Mouse (Mus musculus) left cerebral cortex, postnatal 10 days (tissue): ENCODE measurements around the gene Olfr644. TPM values are rescaled to one million over a fixed set of nuclear protein-coding genes. Genes with fewer than 3 reads are reported as not detected.

Experiments
- DNase-seq, 2 experiments: peaks; one replicate each; pipeline ENCODE4 v3.0.0; 2021 to 2022; ENCODE audit warnings: low spot score in 2 of 2, mixed read lengths in 1 of 2; ENCODE audit errors: extremely low spot score in 1 of 2
- intact Hi-C: fragments of 180-260 bp; cut with DNase I; formaldehyde crosslinking; loops from one replicate; pipeline ENCODE4 v1.15.1; 2025
- total RNA-seq, 2 experiments: library from RNA; stranded (reverse); gene quantifications; 2 replicates each; pipeline ENCODE4 v1.2.3; 2021

The Olfr644 gene
- total RNA-seq: not detected

DNA sequence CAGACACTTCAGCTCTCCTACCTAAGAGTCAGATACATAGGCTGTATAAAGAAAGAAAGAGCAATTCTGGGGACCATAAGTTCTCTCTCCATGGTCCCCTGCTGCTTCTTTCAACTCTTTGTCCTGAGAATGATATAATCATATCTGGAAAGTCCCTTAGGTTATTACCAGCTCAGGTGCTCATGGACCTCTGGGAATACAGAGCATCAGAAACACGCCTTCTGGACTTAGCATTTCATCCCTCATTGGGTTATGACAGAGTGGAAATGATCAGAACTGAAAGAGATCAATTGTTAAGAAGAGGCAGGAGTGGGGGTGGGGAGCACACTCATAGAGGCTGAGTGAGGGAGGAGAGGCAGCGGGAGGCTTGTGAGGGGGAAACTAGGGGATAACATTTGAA is at the start of gene Olfr644:
Gene Olfr644, minus strand, starts transcription at position 101 of the 400 bp plus-strand sequence.
- intact Hi-C loops: no loop called here

DNA sequence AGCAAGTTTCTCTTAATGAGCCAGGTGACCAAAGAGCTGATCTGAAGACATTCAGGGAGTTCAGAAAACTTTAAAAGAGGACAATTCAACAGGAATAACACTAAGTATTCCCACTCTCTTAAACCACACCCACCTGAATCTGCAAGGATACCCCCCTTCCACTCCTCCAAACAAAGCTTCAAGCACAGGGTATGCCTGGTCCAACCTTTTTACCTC is 33.0 kb upstream of the Olfr644 start, which contains the start of gene Olfr646:
Gene Olfr646, plus strand, starts transcription at position 117 of the 216 bp plus-strand sequence.
- intact Hi-C loops: no loop called here

More for the DNA sequence above, at the start of gene Olfr644:
- DNase-seq: no peak

DNA sequence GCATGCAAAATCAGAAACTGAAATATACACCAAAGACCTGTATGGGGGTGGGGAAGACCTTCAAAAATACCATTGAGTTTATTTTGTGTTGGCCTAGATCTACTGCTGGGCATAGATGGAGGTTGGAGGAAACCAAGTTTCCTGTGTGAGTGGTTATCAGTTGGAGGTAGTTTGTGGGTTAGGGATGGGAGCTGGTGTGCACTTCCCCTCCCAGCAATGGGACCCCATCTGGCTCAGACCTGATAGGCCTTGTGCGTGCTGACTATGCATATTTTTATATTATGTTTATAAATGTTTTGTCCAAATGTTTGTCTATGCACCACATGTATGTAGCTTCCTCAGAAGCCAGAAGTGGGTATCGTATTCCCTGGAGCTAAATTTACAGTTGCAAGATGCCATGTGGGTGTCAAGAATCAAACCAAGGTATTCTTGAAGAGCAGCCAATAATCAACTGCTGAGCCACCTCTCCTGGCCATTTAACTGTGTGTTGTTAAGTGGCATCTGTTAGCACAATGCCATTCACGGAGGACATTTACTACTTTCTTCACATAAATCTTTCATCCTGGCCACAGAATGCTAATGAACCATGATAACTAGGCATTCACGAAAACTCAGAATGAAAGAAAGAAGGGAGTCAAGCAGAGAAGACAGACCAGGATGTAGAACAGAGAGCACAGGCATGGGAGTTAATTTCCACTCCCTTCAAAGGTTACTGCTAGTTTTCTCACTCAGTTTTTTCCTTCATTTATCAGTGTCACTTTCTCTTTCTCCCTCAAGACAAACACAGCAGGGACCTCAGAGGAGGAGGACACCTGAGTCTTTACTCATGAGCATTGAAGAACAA is 32.5 kb upstream of the Olfr644 start:
- intact Hi-C loops: no loop called here
- DNase-seq: no peak

More for the DNA sequence above, 33.0 kb upstream of the Olfr644 start, which contains the start of gene Olfr646:
- no peak for DNase-seq

DNA sequence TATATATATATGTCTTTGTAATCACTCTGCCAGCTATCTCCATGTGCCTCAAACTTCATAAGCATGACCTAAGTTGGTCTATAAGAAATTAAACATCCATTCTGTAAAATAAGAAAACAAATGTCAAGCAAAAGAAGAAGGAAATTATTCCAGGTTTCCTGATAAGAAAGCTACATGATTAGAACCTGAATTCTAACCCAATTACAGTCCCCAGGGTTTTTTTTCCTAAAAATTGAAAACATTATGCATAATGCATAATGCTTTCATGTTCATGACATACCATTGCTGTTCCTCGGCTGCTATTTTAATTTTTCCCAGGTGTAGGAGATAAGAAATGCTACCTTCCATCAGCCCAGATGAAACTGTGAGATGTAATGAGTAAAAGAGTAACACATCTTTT is 13.7 kb upstream of the Olfr644 start, which contains the start of gene Olfr645:
Gene Olfr645, minus strand, starts transcription at position 101 of the 400 bp plus-strand sequence.
- intact Hi-C loops: no loop called here
- no peak for DNase-seq

DNA sequence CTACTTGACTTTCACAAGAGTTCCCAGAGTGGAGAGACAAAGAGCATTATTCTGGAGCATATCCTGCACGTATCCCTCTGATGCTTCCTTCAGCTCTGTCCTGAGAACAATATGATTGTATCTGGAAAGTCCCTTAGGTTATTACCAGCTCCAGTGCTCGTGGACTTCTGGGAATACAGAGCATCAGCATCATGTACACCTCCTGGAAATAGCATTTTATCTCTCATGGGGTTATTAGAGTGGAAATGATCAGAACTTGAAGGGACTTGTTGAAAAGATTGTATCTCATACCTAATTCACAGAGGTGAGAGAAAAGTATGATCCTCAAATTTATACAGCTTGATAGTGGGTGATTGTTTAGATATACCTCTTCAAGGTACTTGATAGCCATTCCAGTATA is 10.3 kb downstream of the Olfr644 start, which contains the start of gene 4930516K23Rik:
Gene 4930516K23Rik, minus strand, starts transcription at position 101 of the 400 bp plus-strand sequence.
- intact Hi-C loops: no loop called here
- DNase-seq: no peak

DNA sequence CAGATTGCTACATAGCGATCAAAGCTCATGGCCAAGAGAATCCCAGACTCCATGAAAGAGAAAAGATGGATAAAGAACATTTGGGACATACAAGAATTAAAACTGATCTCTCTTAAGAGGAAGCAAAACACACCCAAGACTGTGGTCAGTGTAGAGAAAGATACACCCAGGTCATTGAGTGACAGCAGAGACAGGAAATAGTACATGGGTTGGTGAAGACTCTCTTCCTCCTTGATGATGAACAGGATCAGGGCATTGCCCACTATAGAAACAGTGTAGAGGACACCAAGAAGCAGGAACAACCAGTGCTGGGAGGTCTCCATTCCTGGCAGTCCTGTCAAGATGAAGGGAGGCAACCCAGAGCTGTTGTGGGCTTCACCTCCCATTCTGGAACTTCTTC is 12.5 kb downstream of the Olfr644 start:
- no peak for DNase-seq
- intact Hi-C loops: no loop called here

DNA sequence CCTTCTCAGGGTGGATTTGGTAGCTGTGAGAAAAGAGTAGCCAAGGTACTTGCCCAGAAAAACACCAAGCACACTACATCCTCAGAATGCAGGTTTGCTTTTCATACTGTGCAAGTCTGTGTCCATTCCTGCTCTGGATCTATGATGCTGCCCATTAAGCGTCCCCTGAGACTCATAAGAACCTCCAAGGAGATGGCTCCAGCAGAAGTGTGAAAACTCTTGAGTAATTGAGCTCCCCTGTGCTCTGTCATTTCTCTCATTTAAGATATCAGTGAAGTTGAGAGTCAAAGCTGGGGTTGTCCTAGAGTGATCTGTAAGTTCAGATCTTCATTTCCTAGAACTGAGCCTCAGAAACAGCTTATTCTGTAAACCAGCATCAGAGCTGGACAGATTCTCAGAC is 19.1 kb downstream of the Olfr644 start, which contains the start of gene Olfr642:
Gene Olfr642, minus strand, starts transcription at position 101 of the 400 bp plus-strand sequence.
- intact Hi-C loops: no loop called here
- no peak for DNase-seq

DNA sequence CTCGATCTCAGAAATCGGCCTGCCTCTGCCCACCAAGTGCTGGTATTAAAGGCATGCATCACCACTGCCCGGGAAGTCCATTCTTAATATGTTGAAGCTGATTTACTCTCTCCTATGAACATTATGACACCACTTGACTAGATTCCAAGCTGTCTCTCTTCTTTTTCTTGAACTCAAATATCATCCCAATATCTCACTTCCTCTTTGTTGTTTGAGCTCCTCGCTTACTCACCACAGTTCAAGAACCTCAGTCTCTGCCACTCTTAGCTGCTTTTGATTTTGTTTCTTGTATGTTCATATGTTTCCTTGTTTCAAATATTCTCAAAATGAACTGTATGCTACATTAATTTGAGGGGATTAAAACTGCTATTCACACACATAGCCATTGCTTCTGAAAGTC is 20.9 kb downstream of the Olfr644 start:
- intact Hi-C loops: no loop called here
- no peak for DNase-seq

DNA sequence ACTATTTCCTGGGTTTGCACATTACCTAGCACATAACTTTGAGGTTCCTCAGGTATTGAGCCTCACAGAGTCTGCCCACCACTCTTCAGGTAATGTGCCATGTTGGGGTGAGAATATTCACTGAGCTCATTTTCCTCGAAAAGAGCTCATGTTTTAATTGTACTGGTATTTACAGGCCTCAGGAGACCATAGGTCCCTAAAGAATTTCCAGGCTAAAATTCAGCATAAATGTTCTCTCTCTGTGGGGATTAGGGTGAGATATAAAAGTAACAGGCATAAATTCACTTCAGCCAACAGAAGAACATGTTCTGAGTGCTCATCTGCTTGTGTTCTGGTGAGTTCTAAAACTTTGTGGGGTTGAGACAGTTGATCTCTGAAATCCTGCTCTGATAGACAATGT is 36.5 kb downstream of the Olfr644 start, which contains the start of gene Olfr641:
Gene Olfr641, plus strand, starts transcription at position 301 of the 400 bp plus-strand sequence.
- intact Hi-C loops: no loop called here
- DNase-seq: no peak

DNA sequence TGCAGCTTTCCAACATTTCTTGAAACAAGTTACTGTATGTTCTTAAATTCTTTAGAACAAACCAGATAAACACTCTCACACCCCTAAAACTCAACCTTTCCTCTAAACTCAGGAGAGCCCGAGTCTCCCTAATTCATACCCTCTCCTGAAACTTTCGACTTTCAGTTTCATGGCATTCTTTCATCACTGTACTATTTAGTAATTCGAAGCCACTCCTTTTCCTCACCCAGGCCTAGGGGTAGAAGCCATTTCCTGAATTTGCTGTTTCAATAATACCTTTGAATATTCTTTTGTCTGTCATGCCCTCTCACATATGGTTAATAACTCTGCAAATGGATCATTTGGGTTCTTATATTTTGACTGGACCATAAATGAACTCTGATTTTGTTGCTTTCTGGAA is 44.7 kb downstream of the Olfr644 start:
- no peak for DNase-seq
- intact Hi-C loops: no loop called here

DNA sequence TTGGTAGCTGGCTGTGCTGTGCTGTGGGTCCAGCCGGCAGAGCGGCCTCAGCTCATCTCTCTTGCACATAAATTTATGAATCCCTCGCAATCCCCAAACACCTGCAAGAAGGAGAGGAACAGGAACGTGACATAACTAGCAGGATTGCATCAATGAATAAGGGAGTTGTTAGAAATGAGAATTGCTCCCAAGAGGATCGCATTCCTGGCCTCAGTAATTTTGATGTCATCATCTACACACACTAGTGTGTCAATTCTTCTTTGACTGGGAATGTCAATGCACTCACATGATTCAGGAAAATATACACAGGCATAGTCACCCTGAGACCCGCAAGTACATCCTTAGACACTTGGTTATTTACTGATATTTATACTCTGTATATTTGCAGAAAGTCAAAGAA is 46.2 kb downstream of the Olfr644 start, which contains the start of gene Olfr640:
Gene Olfr640, minus strand, starts transcription at position 101 of the 400 bp plus-strand sequence.
- DNase-seq: no peak
- intact Hi-C loops: no loop called here

DNA sequence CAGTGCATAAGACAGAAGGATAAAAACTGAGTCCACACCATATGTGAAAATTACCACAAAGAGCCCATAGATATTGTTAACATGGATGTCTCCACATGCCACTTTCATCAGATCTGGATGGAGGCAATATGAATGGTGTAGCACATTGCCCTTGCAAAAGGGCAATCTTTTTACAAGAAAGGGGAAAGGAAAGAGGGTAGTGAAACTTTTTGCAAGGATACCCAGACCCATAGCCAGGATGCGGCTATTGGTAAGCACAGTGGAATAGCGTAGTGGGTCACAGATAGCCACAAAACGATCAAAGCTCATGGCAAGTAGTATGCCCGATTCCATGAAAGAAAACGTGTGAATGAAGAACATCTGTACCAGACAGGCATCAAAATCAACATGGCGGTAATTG is 50.0 kb downstream of the Olfr644 start:
- no peak for DNase-seq

DNA sequence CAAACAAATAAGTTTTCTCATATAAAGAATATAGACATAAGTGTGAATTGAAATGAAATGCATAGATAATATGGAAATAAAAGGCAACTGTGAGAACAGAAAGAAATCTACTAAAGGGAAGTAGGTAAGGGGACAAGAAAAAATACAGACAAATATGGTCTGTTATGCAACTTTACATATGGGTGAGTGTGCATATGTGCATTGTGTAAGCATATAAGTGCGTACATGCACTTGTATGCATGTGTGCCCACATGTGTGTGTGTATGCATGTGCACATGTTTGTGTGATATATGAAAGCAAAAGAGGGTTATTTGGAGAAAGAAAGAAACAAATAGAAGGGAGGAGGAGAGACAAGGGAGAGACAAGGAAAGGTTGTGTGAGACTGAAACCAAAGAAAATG is 52.7 kb downstream of the Olfr644 start:
- intact Hi-C loops: no loop called here
- no peak for DNase-seq

More for the DNA sequence above, 50.0 kb downstream of the Olfr644 start:
- intact Hi-C loops: no loop called here

DNA sequence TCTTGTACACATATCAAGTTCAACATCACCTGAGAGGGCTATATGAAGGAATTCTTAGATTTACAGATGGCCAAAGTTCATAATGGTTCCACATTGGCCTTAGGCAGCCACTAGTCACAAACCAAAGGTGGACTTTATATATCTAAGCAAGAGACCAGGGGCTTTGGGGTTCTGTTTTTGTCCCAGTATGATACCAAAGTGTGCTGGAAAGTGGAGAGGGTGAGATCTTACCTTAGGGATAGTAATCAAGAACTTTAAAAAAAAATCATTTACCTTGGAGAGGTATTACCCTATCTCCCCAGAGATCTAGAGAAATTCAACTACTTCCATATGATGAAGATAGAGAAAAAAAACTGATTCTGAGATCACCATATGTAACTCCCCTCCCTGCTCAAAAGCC is 54.5 kb downstream of the Olfr644 start, which contains the start of gene Olfr639:
Gene Olfr639, minus strand, starts transcription at position 101 of the 400 bp plus-strand sequence.
- no peak for DNase-seq

More for the DNA sequence above, 54.5 kb downstream of the Olfr644 start, which contains the start of gene Olfr639:
- intact Hi-C loops: no loop called here

Other genes starting within 250 kb of the Olfr644 start
- 100 to 1,000 TPM; 487 to 924 TPM for gene Hbb-bs, start 243.8 kb downstream of the Olfr644 start, total RNA-seq
- gene Hbb-bh2, start 231.3 kb downstream of the Olfr644 start, total RNA-seq: not detected
- gene Hbb-bh1, start 228.7 kb downstream of the Olfr644 start, total RNA-seq: not detected
- gene Hbb-y, start 218.7 kb downstream of the Olfr644 start, total RNA-seq: not detected
- gene Olfr66, start 185.6 kb downstream of the Olfr644 start, total RNA-seq: not detected
- gene Olfr64, start 177.4 kb downstream of the Olfr644 start, total RNA-seq: not detected
- gene Olfr65, start 168.4 kb downstream of the Olfr644 start, total RNA-seq: under 1 TPM in 1 of 2 experiments, not detected in 1; 0.19 TPM
- gene Olfr631, start 143.0 kb downstream of the Olfr644 start, total RNA-seq: not detected
- gene Olfr632, start 137.5 kb downstream of the Olfr644 start, total RNA-seq: under 1 TPM in 1 of 2 experiments, not detected in 1; 0.26 TPM
- not detected for gene Olfr633, start 127.4 kb downstream of the Olfr644 start, total RNA-seq
- under 1 TPM; 0.04 to 0.06 TPM for gene Olfr635, start 100.7 kb downstream of the Olfr644 start, total RNA-seq
- not detected for gene Olfr638, start 73.1 kb downstream of the Olfr644 start, total RNA-seq
- gene Olfr639, start 54.6 kb downstream of the Olfr644 start, total RNA-seq: under 1 TPM; 0.11 to 0.20 TPM
- not detected for gene Olfr640, start 46.3 kb downstream of the Olfr644 start, total RNA-seq
- gene Olfr641, start 36.4 kb downstream of the Olfr644 start, total RNA-seq: not detected
- not detected for gene Olfr642, start 19.2 kb downstream of the Olfr644 start, total RNA-seq
- gene 4930516K23Rik, start 10.4 kb downstream of the Olfr644 start, total RNA-seq: not detected
- gene Olfr645, start 13.6 kb upstream of the Olfr644 start, total RNA-seq: not detected
- not detected for gene Olfr646, start 33.0 kb upstream of the Olfr644 start, total RNA-seq
- gene Ubqln5, start 58.0 kb upstream of the Olfr644 start, total RNA-seq: not detected
- gene Olfr643, start 65.5 kb upstream of the Olfr644 start, total RNA-seq: not detected
- not detected for gene Ubqln3, start 71.4 kb upstream of the Olfr644 start, total RNA-seq
- gene Ubqlnl, start 78.7 kb upstream of the Olfr644 start, total RNA-seq: not detected
- gene Olfm5, start 93.0 kb upstream of the Olfr644 start, total RNA-seq: not detected
- gene Olfr648, start 111.5 kb upstream of the Olfr644 start, total RNA-seq: under 1 TPM; 0.34 to 0.43 TPM
- gene Olfr649, start 124.1 kb upstream of the Olfr644 start, total RNA-seq: not detected
- under 1 TPM; 0.63 to 0.75 TPM for gene Trim6, start 146.9 kb upstream of the Olfr644 start, total RNA-seq
- under 1 TPM; 0.88 to 0.99 TPM for gene Trim34a, start 172.6 kb upstream of the Olfr644 start, total RNA-seq
- gene Trim5, start 216.2 kb upstream of the Olfr644 start, total RNA-seq: under 1 TPM; 0.43 to 0.49 TPM
- gene Trim12a, start 243.6 kb upstream of the Olfr644 start, total RNA-seq: 1 to 10 TPM; 1.3 to 2.1 TPM